21 mouse cellular contexts compared by ENCODE assay signal in the genomic region with DNA sequence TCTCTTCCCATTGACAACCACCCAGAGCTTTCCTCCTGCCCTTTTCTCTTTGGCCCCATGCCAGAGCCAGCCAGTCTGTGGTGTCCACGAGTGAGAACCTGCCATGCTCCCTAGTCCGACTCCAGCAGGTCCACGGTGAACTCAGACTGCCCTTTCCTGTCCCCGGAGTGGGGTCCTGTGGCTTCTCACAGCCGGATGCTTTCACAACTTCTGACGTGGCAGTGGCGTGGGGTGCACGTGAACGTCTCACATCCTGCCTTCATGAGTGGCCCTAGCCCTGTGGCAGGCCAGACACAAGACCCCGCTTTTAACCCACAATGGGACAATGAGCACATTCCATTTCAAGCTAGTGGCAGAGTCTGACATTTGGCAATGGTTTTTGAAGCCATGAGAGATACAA.
"Had no signal": no experiment of that assay in that cellular context is flagged by ENCODE, and none has a peak within 500 bp of the region (broad histone marks: within the 10 kb centered on the region; RNA-seq: fewer than 3 reads in every experiment).

No protein-coding gene starts in this region.

- H3K4me1 ChIP-seq: limb, embryonic 12.5 days; limb, embryonic 15.5 days; neural tube, embryonic 12.5 days; neural tube, embryonic 15.5 days had no signal

- H3K4me2 ChIP-seq: limb, embryonic 12.5 days; limb, embryonic 15.5 days; liver, embryonic 11.5 days; lung, embryonic 14.5 days; midbrain, embryonic 11.5 days; neural tube, embryonic 12.5 days; neural tube, embryonic 15.5 days had no signal

- H3K27ac ChIP-seq: kidney, postnatal 0 days; layer of hippocampus, adult 2 months; limb, embryonic 12.5 days; limb, embryonic 15.5 days; liver, embryonic 14.5 days; macrophage; neural tube, embryonic 12.5 days; neural tube, embryonic 15.5 days; stomach, postnatal 0 days had no signal

- H3K27me3 ChIP-seq: limb, embryonic 12.5 days; limb, embryonic 15.5 days; neural tube, embryonic 12.5 days; neural tube, embryonic 15.5 days had no signal

- H3K9me3 ChIP-seq: limb, embryonic 12.5 days; limb, embryonic 15.5 days; neural tube, embryonic 12.5 days; neural tube, embryonic 15.5 days had no signal

- DNase-seq: kidney, adult 2 months; layer of hippocampus, adult 9-11 months; liver, postnatal 0 days; lung, embryonic 14.5 days; midbrain, embryonic 14.5 days; right cerebral cortex, adult 18-20 months; right cerebral cortex, postnatal 14 days; right cerebral cortex, postnatal 4 days; thymus, postnatal 25 days had no signal

- H3K4me3 ChIP-seq: layer of hippocampus, adult 2 months; limb, embryonic 12.5 days; limb, embryonic 15.5 days; neural tube, embryonic 12.5 days; neural tube, embryonic 15.5 days had no signal

- H3K36me3 ChIP-seq: limb, embryonic 12.5 days; limb, embryonic 15.5 days; neural tube, embryonic 12.5 days; neural tube, embryonic 15.5 days had no signal

- ATAC-seq: liver, postnatal 0 days; lung, postnatal 0 days had no signal

- H3K9ac ChIP-seq: limb, embryonic 12.5 days; limb, embryonic 15.5 days; liver, embryonic 14.5 days; liver, postnatal 0 days; lung, embryonic 14.5 days; neural tube, embryonic 12.5 days; neural tube, embryonic 15.5 days had no signal
